Mouse (Mus musculus): ENCODE results near the gene Hba-a2. TPM values are rescaled to one million over a fixed set of nuclear protein-coding genes. Genes with fewer than 3 reads are reported as not detected.
A peak's percentile ranks its signal among the peaks of the same experiment; 100 is the strongest.

Hba-a2 gene
- polyA plus RNA-seq, 1 experiment from 2014 or later = 67,294 TPM

- Histone ChIP-seq H3K27me3 (replicated peaks) (peaks cover 7% of the 10 kb centered on the region), H3K36me3 (peaks cover 4% of the 10 kb centered on the region; the same call in 1 of the 2 replicates), H3K9ac (no peak overlapping the region), H3K4me2 (no peak overlapping the region), H3K9me3 (no peaks in the 10 kb centered on the region), H3K4me3 (no peak overlapping the region), H3K27ac (replicated peaks) (peak overlapping the region; percentile 49; the same call in 1 of the 2 replicates), H3K4me1 (peaks cover 44% of the 10 kb centered on the region)
- ATAC-seq (ENCODE audit: extremely low read depth, insufficient number of reproducible peaks, low FRiP score, low TSS enrichment) = no peak
- WGBS = 64% methylated on average over 6 of the region's 6 CpGs
Observed at GRCm38 (mm10) chr11:32345504-32346297, 49.4 kb downstream of the Hba-a2 start.

Other genes starting within 250 kb of the Hba-a2 start
- 0.15 TPM in 1 of 2 replicates, not detected in the other for gene Il9r, start 96.2 kb upstream of the Hba-a2 start, polyA plus RNA-seq (2015; fragmentation: Nextera tagmentation; extraction: Ambion mirVana)
- gene Snrnp25, start 91.1 kb upstream of the Hba-a2 start, polyA plus RNA-seq (2015; fragmentation: Nextera tagmentation; extraction: Ambion mirVana) = 44.9 and 46.7 TPM in 2 replicates
- 34.1 and 34.8 TPM in 2 replicates for gene Rhbdf1, start 74.2 kb upstream of the Hba-a2 start, polyA plus RNA-seq (2015; fragmentation: Nextera tagmentation; extraction: Ambion mirVana)
- gene Mpg, start 70.0 kb upstream of the Hba-a2 start, polyA plus RNA-seq (2015; fragmentation: Nextera tagmentation; extraction: Ambion mirVana) = 19.7 and 21.2 TPM in 2 replicates
- gene Nprl3, start 28.8 kb upstream of the Hba-a2 start, polyA plus RNA-seq (2015; fragmentation: Nextera tagmentation; extraction: Ambion mirVana) = 33.4 and 34.9 TPM in 2 replicates
- gene Hba-x, start 20.1 kb upstream of the Hba-a2 start, polyA plus RNA-seq (2015; fragmentation: Nextera tagmentation; extraction: Ambion mirVana) = 2,385 and 4,851 TPM in 2 replicates
- 17,648 and 28,254 TPM in 2 replicates for gene Hba-a1, start 13.0 kb upstream of the Hba-a2 start, polyA plus RNA-seq (2015; fragmentation: Nextera tagmentation; extraction: Ambion mirVana)
- gene Hbq1b, start 9.5 kb upstream of the Hba-a2 start, polyA plus RNA-seq (2015; fragmentation: Nextera tagmentation; extraction: Ambion mirVana) = 9.6 and 10.0 TPM in 2 replicates
- gene Hbq1a, start 3.6 kb downstream of the Hba-a2 start, polyA plus RNA-seq (2015; fragmentation: Nextera tagmentation; extraction: Ambion mirVana) = 4.6 and 8.0 TPM in 2 replicates
- 11.5 and 12.1 TPM in 2 replicates for gene Sh3pxd2b, start 51.3 kb downstream of the Hba-a2 start, polyA plus RNA-seq (2015; fragmentation: Nextera tagmentation; extraction: Ambion mirVana)
- 26.5 and 26.8 TPM in 2 replicates for gene Ubtd2, start 158.9 kb downstream of the Hba-a2 start, polyA plus RNA-seq (2015; fragmentation: Nextera tagmentation; extraction: Ambion mirVana)
- gene Efcab9, start 235.6 kb downstream of the Hba-a2 start, polyA plus RNA-seq (2015; fragmentation: Nextera tagmentation; extraction: Ambion mirVana) = 0.25 TPM in 1 of 2 replicates, not detected in the other
- gene Stk10, start 236.8 kb downstream of the Hba-a2 start, polyA plus RNA-seq (2015; fragmentation: Nextera tagmentation; extraction: Ambion mirVana) = 2.3 and 2.6 TPM in 2 replicates

Measured in heart, embryonic 13.5 days (tissue).